Mouse (Mus musculus) CH12.LX (cell line): ENCODE data around the gene Pcolce. TPM values are rescaled to one million over a fixed set of nuclear protein-coding genes. Genes with fewer than 3 reads are reported as not detected.

Source experiments
- DNase-seq: peaks from one replicate; pipeline ENCODE4 v3.0.0-alpha.2; 2013; ENCODE audit errors: extremely low read depth
- H3K27ac ChIP-seq: 2 replicates; pipeline ENCODE4 v1.5.1; 2012; ENCODE audit warnings: low read depth, mild to moderate bottlenecking, control low read depth, moderate library complexity; ENCODE audit not compliant: insufficient read depth
- H3K27me3 ChIP-seq: replicated peaks from 2 replicates; pipeline ENCODE3; 2012; ENCODE audit warnings: inconsistent platforms
- H3K36me3 ChIP-seq, 2 experiments: replicated peaks in 1 of 2; 2 replicates each; pipeline versions ENCODE3 to v1.6.1; 2012; ENCODE audit warnings: inconsistent platforms in 1 of 2, low read length in 1 of 2, mild to moderate bottlenecking in 1 of 2, mixed read lengths in 1 of 2, moderate library complexity in 1 of 2; ENCODE audit not compliant: control insufficient read depth in 1 of 2, insufficient read depth in 1 of 2
- H3K4me1 ChIP-seq, 2 experiments: 2 replicates each; pipeline ENCODE4 v1.6.1; 2012; ENCODE audit warnings: inconsistent platforms in 1 of 2, moderate library complexity in 1 of 2; ENCODE audit not compliant: insufficient read depth in 2 of 2, control insufficient read depth in 1 of 2
- H3K4me2 ChIP-seq: 2 replicates; pipeline ENCODE4 v1.6.1; 2012; ENCODE audit warnings: low read depth, mild to moderate bottlenecking, control low read depth; ENCODE audit not compliant: poor library complexity, insufficient read depth, severe bottlenecking
- H3K4me3 ChIP-seq, 3 experiments: fragments of 150-350 bp in 1 of 3; sonication (generic) in 1 of 3; replicated peaks in 1 of 3; 2 replicates each; pipeline versions ENCODE3 to v1.5.1; 2011 to 2012; ENCODE audit warnings: low read depth in 2 of 3, low read length in 2 of 3, mild to moderate bottlenecking in 2 of 3, moderate library complexity in 2 of 3, control low read depth in 1 of 3, improper control_type of control experiment in 1 of 3, inconsistent platforms in 1 of 3, mixed read lengths in 1 of 3; ENCODE audit not compliant: poor library complexity in 1 of 3
- H3K79me2 ChIP-seq: replicated peaks from 2 replicates; pipeline ENCODE4 v1.6.1; 2012; ENCODE audit warnings: mild to moderate bottlenecking, moderate library complexity; ENCODE audit not compliant: control insufficient read depth, poor library complexity, insufficient read depth, severe bottlenecking; ENCODE audit errors: extremely low read depth
- H3K9ac ChIP-seq: 2 replicates; pipeline ENCODE4 v1.6.1; 2012; ENCODE audit warnings: low read depth, mild to moderate bottlenecking, control low read depth, moderate library complexity; ENCODE audit not compliant: insufficient read depth
- H3K9me3 ChIP-seq: replicated peaks from 2 replicates; pipeline ENCODE3; 2012; ENCODE audit warnings: low read length, inconsistent platforms, mixed read lengths
- CHD1 ChIP-seq: IDR thresholded peaks from 2 replicates; pipeline ENCODE4 v1.6.1; 2012; ENCODE audit warnings: low read depth, low read length, improper control_type of control experiment, inconsistent platforms
- CHD2 ChIP-seq: IDR thresholded peaks from 2 replicates; pipeline ENCODE4 v1.6.1; 2011; ENCODE audit warnings: low read length, improper control_type of control experiment
- E2F4 ChIP-seq: IDR thresholded peaks from 2 replicates; pipeline ENCODE4 v1.6.1; 2011; ENCODE audit warnings: low read depth, low read length, improper control_type of control experiment; ENCODE audit not compliant: insufficient replicate concordance
- ELF1 ChIP-seq: IDR thresholded peaks from 2 replicates; pipeline ENCODE4 v1.6.1; 2014; ENCODE audit warnings: low read depth, mild to moderate bottlenecking, inconsistent platforms, low read length, improper control_type of control experiment
- EP300 ChIP-seq: IDR thresholded peaks from 2 replicates; pipeline ENCODE4 v1.6.1; 2011; ENCODE audit warnings: low read length, improper control_type of control experiment
- GABPA ChIP-seq: IDR thresholded peaks from 2 replicates; pipeline ENCODE4 v1.6.1; 2012; ENCODE audit warnings: low read depth, low read length, improper control_type of control experiment, inconsistent platforms; ENCODE audit not compliant: insufficient replicate concordance
- HCFC1 ChIP-seq: IDR thresholded peaks from 2 replicates; pipeline ENCODE4 v1.6.1; 2012; ENCODE audit warnings: low read depth, mild to moderate bottlenecking, inconsistent platforms, low read length, improper control_type of control experiment
- IRF4 ChIP-seq: IDR thresholded peaks from 2 replicates; pipeline ENCODE4 v1.6.1; 2014; ENCODE audit warnings: low read depth, mild to moderate bottlenecking, inconsistent platforms, low read length, improper control_type of control experiment
- JUND ChIP-seq: conservative IDR thresholded peaks from 2 replicates; pipeline ENCODE4 v1.6.1; 2011; ENCODE audit warnings: low read depth, low read length, improper control_type of control experiment
- MAFK ChIP-seq: IDR thresholded peaks from 2 replicates; pipeline ENCODE4 v1.6.1; 2011; ENCODE audit warnings: low read length, improper control_type of control experiment; ENCODE audit not compliant: insufficient replicate concordance
- MEF2A ChIP-seq: IDR thresholded peaks from 2 replicates; pipeline ENCODE4 v1.6.1; 2014; ENCODE audit warnings: low read depth, mild to moderate bottlenecking, inconsistent platforms, low read length, improper control_type of control experiment, borderline replicate concordance
- MXI1 ChIP-seq: IDR thresholded peaks from 2 replicates; pipeline ENCODE4 v1.6.1; 2011; ENCODE audit warnings: mild to moderate bottlenecking, low read depth, low read length, improper control_type of control experiment
- MYC ChIP-seq: IDR thresholded peaks from 2 replicates; pipeline ENCODE4 v1.6.1; 2011; ENCODE audit warnings: low read depth, mild to moderate bottlenecking, improper control_type of control experiment, low read length
- NELFE ChIP-seq: IDR thresholded peaks from 2 replicates; pipeline ENCODE4 v1.6.1; 2011; ENCODE audit warnings: low read depth, low read length, improper control_type of control experiment
- NRF1 ChIP-seq: IDR thresholded peaks from 2 replicates; pipeline ENCODE4 v1.6.1; 2014; ENCODE audit warnings: low read depth, mild to moderate bottlenecking, inconsistent platforms, low read length, improper control_type of control experiment, moderate library complexity
- PAX5 ChIP-seq: IDR thresholded peaks from 2 replicates; pipeline ENCODE4 v1.6.1; 2012; ENCODE audit warnings: low read length, inconsistent platforms, mixed read lengths
- POLR2A ChIP-seq: IDR thresholded peaks from 2 replicates; pipeline ENCODE4 v1.6.1; 2011; ENCODE audit warnings: low read depth, mild to moderate bottlenecking, improper control_type of control experiment, low read length
- POLR2AphosphoS2 ChIP-seq: IDR thresholded peaks from 2 replicates; pipeline ENCODE4 v1.6.1; 2011; ENCODE audit warnings: low read depth, low read length, improper control_type of control experiment
- RAD21 ChIP-seq: IDR thresholded peaks from 2 replicates; pipeline ENCODE4 v1.6.1; 2011; ENCODE audit warnings: low read depth, mild to moderate bottlenecking, low read length, improper control_type of control experiment, moderate library complexity
- RCOR1 ChIP-seq: conservative IDR thresholded peaks from 2 replicates; pipeline ENCODE4 v1.6.1; 2012; ENCODE audit warnings: low read depth, mild to moderate bottlenecking, inconsistent platforms, low read length, improper control_type of control experiment
- SMC3 ChIP-seq: IDR thresholded peaks from 2 replicates; pipeline ENCODE4 v1.6.1; 2011; ENCODE audit warnings: low read depth, low read length, improper control_type of control experiment
- TBP ChIP-seq: conservative IDR thresholded peaks from 2 replicates; pipeline ENCODE4 v1.6.1; 2011; ENCODE audit warnings: low read depth, low read length, improper control_type of control experiment
- USF1 ChIP-seq: IDR thresholded peaks from 2 replicates; pipeline ENCODE4 v1.6.1; 2014; ENCODE audit warnings: low read depth, mild to moderate bottlenecking, inconsistent platforms, low read length, improper control_type of control experiment
- ZC3H11A ChIP-seq: IDR thresholded peaks from 2 replicates; pipeline ENCODE4 v1.6.1; 2012; ENCODE audit warnings: low read depth, mild to moderate bottlenecking, inconsistent platforms, low read length, improper control_type of control experiment
- ZKSCAN1 ChIP-seq: IDR thresholded peaks from 2 replicates; pipeline ENCODE4 v1.6.1; 2012; ENCODE audit warnings: low read depth, inconsistent platforms, low read length, improper control_type of control experiment, borderline replicate concordance
- ZMIZ1 ChIP-seq: IDR thresholded peaks from 2 replicates; pipeline ENCODE4 v1.6.1; 2012; ENCODE audit warnings: low read depth, mild to moderate bottlenecking, inconsistent platforms, low read length, improper control_type of control experiment
- ZNF384 ChIP-seq: IDR thresholded peaks from 2 replicates; pipeline ENCODE4 v1.6.1; 2012; ENCODE audit warnings: low read depth, low read length, improper control_type of control experiment, inconsistent platforms
- dilution Hi-C: fragments of 300-500 bp; cut with MboI; formaldehyde crosslinking; loops from 2 replicates; pipeline ENCODE4 v1.14.3; 2020; ENCODE audit warnings: low sequenced_read_pairs; ENCODE audit not compliant: extremely low pct_unique_long_range_greater_than_20kb, extremely low pct_ligation_motif_present
- in situ Hi-C: fragments of 300-500 bp; cut with MboI; formaldehyde crosslinking; loops from 3 replicates; pipeline ENCODE4 v1.14.3; 2019; ENCODE audit warnings: low sequenced_read_pairs, low pct_ligation_motif_present, low pct_unique_long_range_greater_than_20kb, mixed read lengths
- polyA plus RNA-seq: library from polyadenylated mRNA; unstranded; fragments of >175 nt; gene quantifications from 2 replicates; pipeline ENCODE4 v1.2.1, GENCODE M21; 2012; ENCODE audit warnings: low read depth; ENCODE audit not compliant: insufficient read length
- total RNA-seq, 2 experiments: library from RNA; depleted of rRNA; stranded (reverse); fragments of 300-350 nt in 1 of 2; fragments of >200 nt in 1 of 2; gene quantifications; 2 replicates each; pipeline ENCODE4 v1.2.3; 2012 to 2014

The Pcolce gene
- total and polyA plus RNA-seq, 3 experiments = 0.30 to 0.97 TPM; not detected in 1

DNA sequence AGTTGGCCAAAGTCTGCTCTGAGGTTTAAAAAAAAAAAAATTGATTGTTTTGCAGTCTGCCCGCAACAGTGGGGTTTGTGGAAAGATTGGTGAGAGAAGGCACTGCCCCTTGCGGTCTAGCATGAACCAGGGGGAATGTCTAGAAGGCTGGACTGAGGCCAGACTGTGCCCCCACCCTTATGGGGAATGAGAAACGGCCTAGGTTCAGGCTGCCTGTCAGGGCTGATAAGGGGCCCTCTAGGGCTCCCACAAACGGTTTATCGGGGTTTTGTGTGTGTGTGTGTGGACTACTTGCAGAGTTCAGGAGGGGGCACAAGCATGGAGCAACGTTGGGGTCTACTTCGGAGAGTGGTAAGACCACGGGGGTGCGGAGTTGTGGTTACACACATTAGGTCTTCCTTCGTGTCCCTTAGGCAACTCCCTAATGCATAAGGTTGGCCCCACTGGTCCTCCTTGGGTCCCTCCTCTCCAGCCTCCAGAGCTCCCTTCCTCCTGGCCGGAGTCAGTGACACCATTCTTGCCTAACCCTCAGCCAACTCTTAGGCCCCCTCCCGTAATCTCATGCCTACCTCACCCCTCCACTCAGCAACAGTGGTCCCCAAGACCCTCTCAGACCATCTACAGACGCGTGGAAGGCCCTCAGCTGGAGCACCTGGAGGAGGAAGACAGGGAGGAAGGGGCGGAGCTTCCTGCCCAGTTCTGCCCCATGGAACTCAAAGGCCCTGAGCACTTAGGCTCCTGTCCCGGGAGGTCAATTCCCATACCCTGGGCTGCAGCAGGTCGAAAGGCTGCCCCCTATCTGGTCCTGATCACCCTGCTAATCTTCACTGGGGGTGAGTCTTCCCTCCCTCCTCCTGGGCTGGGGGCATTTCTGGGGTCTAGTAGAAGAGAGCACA lies 42.6 kb downstream of the Pcolce start:
- Histone ChIP-seq H3K27me3 (peaks cover 10% of the 10 kb centered on the region), H3K9ac (no peak overlapping the region), H3K27ac (no peak overlapping the region), H3K9me3 (no peaks in the 10 kb centered on the region), H3K4me1 (peaks cover 2 to 26% of the 10 kb centered on the region in 2 experiments), H3K79me2 (no peaks in the 10 kb centered on the region), H3K36me3 (no peaks in the 10 kb centered on the region), H3K4me3 (no peak overlapping the region), H3K4me2 (no peak overlapping the region)
- dilution Hi-C loops (no loop called here), in situ Hi-C loops (no loop called here)
- TF ChIP-seq NRF1 (no peak), TBP (no peak), NELFE (no peak), E2F4 (no peak), ZMIZ1 (no peak), ZKSCAN1 (no peak), MYC (no peak), POLR2A (no peak), POLR2AphosphoS2 (no peak), EP300 (no peak), JUND (no peak), ZC3H11A (no peak)
- no peak for DNase-seq

GRCm38 (mm10) chr5:137570181-137570580 lies 43.4 kb downstream of the Pcolce start:
- no peak for DNase-seq
- Histone ChIP-seq H3K4me2 (peak overlapping the region; percentile 70; the same call in 1 of the 2 replicates), H3K27ac (no peak overlapping the region)

More at GRCm38 (mm10) chr5:137570181-137570580, 43.4 kb downstream of the Pcolce start:
- peaks cover 2 to 26% of the 10 kb centered on the region in 2 experiments for H3K4me1 ChIP-seq
- H3K9me3 ChIP-seq = no peaks in the 10 kb centered on the region
- TF ChIP-seq SMC3 = no peak
- TF ChIP-seq NELFE = no peak
- no peak for TF ChIP-seq MEF2A
- TF ChIP-seq ZC3H11A = no peak
- TF ChIP-seq NRF1 = no peak
- TF ChIP-seq ELF1 = no peak
- TF ChIP-seq MXI1 = no peak
- no peak for TF ChIP-seq IRF4
- no peak for TF ChIP-seq GABPA
- no peak for TF ChIP-seq CHD1
- TF ChIP-seq PAX5 = no peak
- no peak for TF ChIP-seq MAFK
- TF ChIP-seq ZNF384 = no peak
- no peak for TF ChIP-seq USF1
- no peak for TF ChIP-seq CHD2
- no peak for TF ChIP-seq RCOR1
- TF ChIP-seq RAD21 = no peak
- no peak for TF ChIP-seq HCFC1
- no peak for TF ChIP-seq JUND
- TF ChIP-seq POLR2AphosphoS2 = no peak
- H3K79me2 ChIP-seq = no peaks in the 10 kb centered on the region
- H3K4me3 ChIP-seq = no peak overlapping the region
- H3K36me3 ChIP-seq = no peaks in the 10 kb centered on the region
- no peak overlapping the region for H3K9ac ChIP-seq
- in situ Hi-C loops (no loop called here), dilution Hi-C loops (no loop called here)
- peaks cover 10% of the 10 kb centered on the region for H3K27me3 ChIP-seq
